Mouse (Mus musculus) left cerebral cortex, adult 18-20 months (tissue): ENCODE data around the gene Upp2. TPM values are rescaled to one million over a fixed set of nuclear protein-coding genes. Genes with fewer than 3 reads are reported as not detected.
A peak's percentile ranks its signal among the peaks of the same experiment; 100 is the strongest.

Experiments used
- DNase-seq, 2 experiments: peaks; one replicate each; pipeline ENCODE4 v3.0.0; 2021 to 2022; ENCODE audit warnings: low spot score in 2 of 2, mixed read lengths in 1 of 2
- total RNA-seq, 2 experiments: library from RNA; stranded (reverse); gene quantifications; 2 replicates each; pipeline ENCODE4 v1.2.3; 2021

The Upp2 gene
- total RNA-seq, 2 experiments from 2014 or later: 32.6 to 35.2 TPM

DNA sequence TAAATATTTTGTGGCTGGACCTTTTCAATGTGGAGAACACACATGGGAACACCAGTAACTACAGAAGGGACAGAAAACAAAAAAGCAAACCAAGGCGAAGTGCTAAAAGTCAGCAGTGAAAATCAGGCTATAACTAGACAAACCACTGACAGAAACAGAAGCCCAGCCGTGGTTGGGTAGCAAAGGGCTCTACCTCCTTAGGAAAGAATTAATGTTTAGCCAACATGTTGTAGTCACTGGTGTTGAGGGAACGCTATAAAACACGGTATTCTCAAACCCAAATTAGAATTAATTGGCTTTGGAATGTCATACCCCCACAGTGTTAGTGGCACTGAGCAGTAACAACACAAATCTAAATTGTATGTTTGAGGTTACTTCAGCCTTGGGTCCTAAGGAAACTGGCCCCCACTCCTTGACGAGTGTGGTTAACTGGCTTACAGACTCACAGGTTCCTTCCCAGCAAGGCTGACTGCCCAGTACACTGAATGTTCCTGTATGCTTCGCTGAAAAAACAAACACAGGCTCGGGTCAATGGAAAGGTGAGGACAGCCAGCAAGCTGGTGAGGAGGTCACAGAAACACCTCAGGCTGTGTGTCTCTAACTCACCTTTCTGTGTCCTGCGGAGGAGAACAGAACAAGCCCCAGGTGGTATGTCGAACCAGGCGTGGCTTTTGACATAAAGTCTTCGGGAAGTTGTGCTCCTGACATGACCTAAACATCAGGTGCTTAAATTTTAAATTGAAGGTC is 180.6 kb downstream of the Upp2 start:
- no peak for DNase-seq

DNA sequence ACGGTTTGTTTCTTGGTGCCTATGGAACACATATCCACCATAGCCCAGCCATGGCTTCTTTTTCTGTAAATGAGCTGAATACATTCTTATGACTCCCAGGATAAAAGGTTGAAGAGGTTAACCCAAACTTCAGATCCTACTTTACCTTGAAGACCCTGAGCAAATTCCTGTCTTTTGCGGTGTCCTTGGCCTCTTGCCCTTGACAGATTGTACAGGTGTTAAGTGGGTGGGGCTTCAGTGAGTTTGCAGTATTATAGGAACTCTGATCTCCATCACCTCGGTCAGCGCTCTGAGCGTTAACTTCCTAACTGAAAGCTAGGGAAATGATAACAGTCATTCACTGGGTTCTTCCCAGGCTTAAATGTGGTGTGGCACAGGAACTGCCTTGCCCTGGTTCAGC is 181.2 kb downstream of the Upp2 start:
- no peak for DNase-seq

DNA sequence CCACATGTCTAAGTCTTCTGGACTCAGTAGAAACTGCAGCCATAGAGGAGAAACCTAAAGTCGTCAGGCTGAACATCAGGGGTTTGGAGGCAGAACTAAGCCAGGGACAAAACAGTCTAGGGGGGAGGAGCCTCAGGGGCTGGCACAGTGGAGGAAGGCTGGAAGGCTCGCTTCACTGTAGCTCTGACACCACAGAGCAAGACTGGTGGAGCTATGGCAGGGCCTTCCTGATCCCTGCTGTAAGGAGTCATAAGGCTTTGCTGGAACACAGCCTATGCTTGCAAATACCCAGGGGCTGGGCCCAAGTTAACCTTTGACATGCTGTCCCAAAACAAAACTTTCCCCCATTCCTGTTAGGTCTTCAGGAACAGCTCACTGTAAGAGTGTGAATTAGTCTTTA is 185.8 kb downstream of the Upp2 start:
- no peak for DNase-seq

DNA sequence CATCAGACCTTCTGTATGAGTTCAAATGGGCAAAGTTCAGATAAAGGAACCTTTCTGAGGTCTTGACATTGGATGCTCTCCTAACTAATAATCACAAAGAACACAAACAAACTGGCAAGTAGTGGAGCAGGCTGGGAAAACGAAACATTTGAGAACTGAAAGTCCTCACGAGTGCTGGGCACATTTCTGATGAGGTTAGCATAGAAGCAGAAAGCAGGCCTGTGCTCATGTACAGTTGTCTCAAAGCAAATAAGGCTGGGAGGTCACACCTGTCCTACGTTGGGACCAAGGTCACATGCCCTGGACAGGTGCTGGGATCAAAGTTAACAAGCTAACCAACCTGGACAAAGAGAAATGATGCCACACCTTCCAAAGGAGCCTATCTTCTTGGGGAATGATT is 187.6 kb downstream of the Upp2 start:
- DNase-seq: no peak

DNA sequence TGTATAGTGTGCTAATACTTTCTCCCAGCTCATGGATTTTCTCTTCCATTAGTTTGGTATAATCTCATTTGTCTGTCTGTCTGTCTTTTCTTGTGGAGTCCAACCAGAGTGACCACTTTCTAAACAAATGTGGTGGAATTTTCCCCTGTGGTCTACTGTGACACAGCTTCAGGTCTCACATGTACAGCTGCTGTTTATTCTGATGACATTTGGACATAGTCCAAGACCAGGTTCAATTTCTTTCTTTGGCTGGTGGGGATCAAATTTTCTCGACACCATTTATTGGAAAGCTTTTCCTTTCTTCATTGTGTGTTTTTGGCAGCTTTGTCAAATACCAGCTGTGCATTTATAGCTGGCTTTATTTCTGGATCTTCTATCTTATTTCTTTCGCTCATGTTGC is 191.0 kb downstream of the Upp2 start:
- DNase-seq: no peak

DNA sequence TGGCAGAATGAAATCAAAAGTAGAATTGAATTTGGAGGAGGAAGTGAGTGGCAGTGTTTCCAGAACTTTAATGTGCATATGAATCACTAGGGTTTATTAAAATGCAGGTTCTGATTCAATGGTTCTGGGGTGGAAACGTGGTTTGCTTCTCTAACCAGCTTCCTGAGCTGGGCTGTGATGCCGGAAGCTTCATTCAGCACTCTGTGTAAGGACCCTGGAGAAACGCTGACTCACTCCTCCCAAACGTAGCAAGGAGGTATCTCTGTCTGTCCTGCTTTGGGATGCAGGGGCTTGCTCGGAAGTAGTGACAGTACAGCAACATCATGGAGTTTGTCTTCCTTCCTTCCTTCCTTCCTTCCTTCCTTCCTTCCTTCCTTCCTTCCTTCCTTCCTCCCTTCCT is 192.6 kb downstream of the Upp2 start:
- peak in 1 of 2 experiments; percentile 1 for DNase-seq

DNA sequence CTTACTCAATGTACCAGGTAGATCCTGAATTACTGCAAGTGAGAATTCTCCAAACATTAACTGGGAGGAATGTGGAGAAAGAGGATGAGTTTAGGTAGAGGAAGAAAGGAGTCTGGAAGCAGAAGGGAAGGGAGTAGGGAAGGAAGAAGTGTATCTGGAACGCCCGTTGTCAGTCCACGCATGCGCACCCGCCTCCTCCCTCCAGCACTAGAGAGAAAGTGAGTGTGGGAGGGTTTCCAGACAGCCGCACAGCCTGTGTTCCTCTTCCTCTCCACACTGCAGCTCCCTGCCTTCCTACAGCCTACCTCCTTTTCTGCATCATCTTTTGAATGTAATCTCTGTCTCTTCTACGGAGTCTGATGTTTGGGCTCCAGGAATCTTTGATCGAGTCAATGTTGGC is 198.0 kb downstream of the Upp2 start:
- peak; percentile 70 to 80 for DNase-seq

DNA sequence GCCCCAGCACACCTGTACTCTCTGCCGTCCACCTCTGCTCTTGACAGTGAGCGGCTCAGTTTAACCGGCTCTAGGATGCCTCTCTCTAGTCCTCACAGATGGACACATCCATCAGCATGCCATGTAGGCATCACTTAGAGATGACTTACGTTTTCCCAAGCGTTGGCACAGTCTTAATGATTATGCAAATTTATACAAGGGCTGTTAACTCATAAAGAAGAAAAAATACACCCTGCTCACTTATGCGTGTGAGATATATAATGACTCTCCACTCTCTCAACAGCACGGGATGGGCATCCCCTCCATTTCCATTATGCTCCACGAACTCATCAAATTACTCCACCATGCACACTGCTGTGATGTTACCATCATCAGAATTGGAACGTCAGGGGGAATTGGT is 206.7 kb downstream of the Upp2 start:
- DNase-seq: peak in 1 of 2 experiments; percentile 7

DNA sequence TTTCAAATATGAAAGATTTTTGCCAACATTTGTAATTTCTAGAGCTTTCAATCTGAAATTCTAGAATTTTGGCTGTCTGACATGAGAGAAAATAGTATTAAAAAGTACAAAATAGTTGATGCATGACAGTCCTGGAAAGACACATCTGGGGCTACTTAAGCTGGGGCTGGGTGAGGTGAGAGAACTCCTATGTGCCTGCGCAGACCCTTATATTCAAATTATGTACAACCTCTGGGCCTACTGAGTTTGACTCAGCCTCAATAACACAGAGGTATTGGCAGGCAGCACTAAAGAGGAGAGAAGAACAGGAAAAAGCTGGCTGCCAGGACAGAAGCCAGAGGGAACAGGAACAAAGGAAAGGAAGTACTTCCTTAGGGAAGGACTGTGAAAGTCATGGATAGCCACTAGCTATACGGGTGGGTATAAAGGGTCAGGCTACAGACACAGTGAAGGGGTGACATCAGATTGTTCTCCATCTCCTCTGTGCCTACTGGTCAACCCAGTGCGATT is 211.9 kb downstream of the Upp2 start:
- DNase-seq: no peak

DNA sequence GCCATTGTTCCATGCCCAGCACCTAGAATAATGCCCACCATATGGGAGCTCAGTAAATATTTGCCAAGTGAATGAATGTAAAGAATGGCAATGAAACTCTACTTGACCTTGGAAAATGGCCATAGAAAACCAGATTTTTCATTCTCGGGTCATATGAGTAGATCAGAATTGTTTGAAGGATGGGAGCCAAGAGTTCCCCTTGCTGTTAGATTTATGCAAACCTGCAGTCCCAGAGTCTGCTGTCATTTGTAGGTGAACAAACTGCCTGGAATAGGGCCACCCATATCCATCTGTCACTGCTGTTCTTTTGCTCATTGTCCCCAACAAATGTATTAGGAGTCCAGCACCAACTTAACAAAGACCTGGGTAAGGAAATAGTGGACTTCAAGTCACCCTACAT is 216.4 kb downstream of the Upp2 start:
- no peak for DNase-seq

DNA sequence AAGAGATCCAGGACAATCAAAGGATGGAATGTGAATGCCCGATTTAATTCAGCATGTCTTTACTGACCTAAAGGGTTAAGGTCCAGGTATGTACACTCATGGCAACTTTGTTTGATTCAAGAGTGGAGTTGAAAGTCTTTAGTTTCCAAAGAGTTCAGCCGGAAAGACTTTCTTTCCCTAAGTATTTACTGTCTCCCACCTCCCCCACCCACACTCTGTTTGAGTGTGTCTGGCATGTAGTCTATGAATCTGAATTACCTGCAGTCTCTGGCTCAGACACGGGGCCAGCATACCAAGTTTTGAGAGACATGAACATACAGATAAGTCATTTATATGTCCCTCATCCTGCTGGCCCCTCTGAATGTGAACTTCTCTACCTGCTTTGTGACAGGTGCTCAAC is 219.1 kb downstream of the Upp2 start:
- DNase-seq: no peak

DNA sequence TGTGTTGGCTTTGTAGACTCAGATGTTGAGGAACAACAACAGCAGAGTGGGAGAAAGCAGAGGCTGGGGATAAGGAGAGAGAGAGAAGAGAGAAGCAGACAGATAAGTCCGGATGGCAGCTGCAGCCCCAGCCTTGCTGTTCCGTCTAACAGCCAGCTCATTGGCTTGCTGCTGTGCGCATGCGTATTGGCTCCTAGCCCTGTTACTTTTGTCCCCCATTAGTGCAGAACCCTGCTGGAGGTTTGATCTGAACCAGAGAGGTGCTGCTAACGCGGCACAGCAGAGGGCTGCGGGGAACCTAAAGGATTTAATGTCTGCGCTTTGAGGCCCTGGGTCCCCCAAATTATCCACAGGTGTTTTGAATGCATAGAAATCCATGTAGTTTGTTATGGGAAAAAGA is 219.6 kb downstream of the Upp2 start:
- DNase-seq: no peak

DNA sequence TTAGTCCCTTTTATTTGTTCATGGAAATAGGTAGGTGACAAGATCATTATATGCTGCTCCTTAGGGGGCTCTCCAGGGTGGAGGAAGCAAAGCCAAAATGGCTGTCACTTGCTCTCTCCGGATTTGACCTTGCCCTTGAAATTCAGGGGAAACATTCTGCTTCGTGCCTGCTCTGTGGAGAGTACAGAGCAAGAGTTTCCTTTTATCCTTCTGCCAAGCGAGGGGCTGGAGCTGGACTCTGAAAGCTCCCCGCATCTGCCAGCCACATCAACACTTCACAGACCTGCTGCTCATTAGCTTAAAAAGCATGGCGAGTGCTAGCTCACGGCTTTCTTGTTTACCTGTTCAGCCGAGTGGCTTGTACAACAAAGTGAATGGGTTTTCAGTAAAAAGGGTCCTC is 220.3 kb downstream of the Upp2 start:
- no peak for DNase-seq

DNA sequence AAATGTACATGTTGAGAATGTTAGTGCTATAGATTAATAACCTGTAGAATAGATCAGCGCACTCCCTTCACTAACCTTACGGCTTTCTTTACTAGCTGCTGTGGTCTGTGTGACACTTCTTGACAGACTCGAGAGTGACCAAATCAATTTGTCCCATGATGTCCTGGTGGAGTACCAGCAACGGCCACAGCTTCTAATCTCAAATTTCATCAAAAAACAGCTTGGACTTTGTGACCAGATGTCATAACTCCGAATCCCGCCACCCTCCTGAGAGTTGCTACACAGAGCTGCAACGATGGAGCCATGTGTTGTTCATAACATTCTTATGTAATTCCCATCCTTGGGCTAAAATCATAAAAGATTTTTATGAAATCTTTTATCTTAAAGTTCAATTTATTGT is 222.8 kb downstream of the Upp2 start:
- DNase-seq: no peak

DNA sequence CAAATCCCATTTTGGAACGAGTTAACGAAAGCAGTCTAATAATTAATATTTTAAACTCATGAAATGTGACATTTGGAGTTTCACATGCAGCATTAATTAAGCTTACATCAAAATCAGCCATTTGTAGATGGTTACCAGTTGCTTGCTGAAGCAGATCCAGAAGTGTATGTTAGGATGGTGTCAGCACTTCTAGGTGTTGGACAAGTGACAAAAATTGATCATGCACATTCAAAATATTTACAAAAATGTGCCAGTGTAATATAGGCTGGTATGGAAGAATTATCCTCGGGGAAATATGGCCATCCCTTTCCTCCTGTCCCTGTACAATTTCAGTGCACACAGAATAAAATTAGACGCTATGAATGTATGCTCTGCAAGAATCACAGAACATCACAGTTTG is 223.3 kb downstream of the Upp2 start:
- DNase-seq: no peak

DNA sequence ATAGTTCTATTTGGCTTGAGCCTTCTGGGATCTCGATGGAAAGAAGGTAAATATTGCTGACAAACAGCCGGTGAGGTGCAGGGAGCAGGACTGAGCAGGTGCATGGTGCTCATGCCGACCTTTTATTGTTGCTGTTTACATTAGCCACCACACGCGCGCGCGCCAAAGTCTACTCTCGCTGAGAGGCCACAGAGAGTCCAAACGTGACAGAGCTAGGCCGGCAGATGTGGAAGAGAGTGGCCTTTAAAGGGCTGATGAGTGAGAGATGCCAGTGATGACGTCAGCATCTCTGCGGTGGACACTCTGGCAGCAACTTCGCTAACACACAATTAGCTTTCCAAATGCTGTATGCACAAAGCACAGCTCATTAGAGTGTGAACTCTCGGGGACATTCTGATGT is 227.4 kb downstream of the Upp2 start:
- no peak for DNase-seq

DNA sequence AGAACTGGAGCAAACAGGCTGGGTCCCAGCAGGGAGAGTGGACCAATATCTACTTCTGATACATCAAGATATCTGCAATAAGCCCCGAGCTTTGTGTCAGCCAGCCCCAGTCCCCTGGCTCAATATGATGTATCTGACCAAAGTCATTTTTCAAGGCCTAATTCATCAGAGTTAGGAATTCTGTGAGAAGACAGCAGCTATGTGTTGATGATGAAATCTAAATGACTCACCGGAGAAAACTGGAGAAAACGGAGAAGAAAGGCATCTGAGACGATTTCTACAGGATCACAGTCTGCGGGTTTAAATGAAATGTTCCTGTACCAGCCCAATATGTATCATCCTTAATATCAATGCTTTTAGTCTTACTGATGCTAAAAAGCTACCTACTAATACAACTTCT is 228.3 kb downstream of the Upp2 start:
- DNase-seq: no peak

DNA sequence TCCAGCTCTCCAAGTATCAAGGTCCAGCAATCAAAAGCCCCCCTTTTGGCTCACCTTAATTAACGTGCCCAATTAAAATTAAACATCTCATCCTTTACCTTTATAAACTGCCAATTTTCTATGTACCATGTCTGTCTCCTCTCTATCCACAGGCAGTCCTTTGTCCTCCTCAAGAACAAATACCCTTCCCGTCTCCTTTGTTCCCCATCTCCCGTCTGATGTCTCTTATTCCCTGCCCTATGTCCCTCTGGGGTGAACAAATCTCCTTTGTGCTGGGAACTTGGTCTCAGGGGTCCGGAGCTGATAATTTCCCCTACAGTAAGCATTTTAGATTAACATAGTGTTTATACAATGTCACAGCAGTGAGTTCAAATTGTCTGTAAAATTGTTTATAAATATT is 230.4 kb downstream of the Upp2 start:
- DNase-seq: no peak

DNA sequence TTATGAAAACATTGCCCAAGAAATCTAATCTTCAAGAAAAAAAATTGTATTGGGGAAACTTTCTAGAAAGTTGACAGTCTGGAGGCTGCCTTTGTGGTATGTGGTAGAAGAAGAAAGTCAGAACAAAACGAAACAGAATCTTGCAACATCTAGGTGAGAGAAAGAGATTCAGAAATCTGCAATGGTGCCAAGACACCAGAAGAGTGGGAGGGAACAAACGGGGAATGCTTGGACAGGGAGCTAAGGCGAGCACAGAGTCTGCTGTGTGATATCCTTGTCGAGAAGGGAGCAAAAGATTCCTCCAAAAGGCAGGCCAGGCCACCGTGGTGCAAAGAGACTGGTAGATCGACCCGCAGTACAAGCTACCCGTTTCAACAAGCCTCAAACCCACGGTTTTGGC is 232.0 kb downstream of the Upp2 start:
- peak in 1 of 2 experiments; percentile 3 for DNase-seq

DNA sequence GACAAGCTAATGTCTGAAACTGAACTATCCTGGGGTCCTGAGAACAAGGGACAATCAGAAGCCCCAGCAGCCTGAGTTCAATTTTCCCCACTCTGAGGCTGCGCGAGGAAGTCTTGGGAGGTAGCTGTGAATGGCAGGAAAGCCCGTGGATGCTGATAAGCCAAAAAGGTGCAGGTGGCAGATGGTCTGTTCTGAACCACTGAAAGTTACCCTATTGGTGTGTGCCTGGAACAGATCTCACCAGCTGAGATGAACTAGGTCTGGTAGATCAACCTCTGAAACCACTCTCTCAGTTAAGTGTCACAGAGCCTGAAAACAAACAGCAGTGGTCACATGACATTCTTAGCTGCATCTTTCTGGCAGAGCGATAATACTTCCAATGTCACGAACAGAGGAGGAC is 232.5 kb downstream of the Upp2 start:
- DNase-seq: no peak

DNA sequence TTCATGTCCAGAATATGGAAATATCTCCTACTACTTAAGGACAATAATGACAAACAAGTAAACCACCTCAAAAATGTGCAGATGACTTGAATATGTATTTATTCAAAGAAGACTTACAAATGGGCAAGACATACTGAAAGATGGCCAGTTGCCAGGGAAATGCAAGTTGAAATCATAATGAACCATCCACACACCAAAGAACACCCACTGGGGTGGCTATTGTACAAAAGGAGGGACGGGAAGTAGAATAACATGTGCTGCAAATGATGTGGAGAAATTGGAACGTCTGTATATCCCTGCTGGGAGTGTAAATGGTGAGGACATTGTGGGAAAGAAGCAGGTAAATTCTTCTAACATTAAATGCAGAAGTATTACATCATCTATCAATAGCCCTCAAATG is 245.8 kb downstream of the Upp2 start:
- DNase-seq: no peak

DNA sequence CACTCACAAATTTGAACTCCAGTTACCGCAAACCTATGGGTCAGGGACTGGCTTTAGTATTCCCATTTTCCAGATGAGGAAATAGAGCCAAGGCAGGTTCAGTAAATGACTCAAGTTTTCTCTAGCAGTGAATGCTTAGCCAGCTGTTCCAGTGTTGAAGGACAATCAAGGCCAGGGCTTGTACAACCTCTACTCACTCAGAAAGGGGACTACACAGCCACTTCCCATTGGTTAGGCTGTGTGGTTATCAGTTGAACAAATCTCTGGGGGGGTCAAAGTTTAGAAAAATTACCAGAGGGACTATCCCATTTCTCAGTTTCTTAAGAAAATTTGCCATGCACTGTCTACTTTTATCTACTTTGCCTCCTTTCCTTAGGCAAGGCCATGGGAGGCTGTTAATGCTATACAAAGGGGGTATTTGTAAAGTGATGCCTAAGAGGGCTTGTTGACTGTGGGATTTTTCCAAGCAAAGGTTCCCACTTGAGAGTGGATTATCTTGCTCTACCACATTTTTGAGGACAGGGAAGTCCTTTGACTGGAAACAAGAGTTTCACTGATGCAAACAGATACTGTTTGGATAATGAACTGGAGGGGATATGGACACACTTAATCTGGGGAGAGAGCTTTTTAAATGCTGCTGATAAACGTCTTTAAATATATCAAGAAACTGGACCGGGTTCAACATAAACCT is 262.0 kb downstream of the Upp2 start:
- DNase-seq: no peak
